Mouse (Mus musculus): ENCODE results near the gene Opn4. TPM values are rescaled to one million over a fixed set of nuclear protein-coding genes. Genes with fewer than 3 reads are reported as not detected.

Opn4 gene
- polyA plus RNA-seq (2016; fragmentation: Nextera tagmentation; extraction: Ambion mirVana), result not detected in 2 replicates

DNA sequence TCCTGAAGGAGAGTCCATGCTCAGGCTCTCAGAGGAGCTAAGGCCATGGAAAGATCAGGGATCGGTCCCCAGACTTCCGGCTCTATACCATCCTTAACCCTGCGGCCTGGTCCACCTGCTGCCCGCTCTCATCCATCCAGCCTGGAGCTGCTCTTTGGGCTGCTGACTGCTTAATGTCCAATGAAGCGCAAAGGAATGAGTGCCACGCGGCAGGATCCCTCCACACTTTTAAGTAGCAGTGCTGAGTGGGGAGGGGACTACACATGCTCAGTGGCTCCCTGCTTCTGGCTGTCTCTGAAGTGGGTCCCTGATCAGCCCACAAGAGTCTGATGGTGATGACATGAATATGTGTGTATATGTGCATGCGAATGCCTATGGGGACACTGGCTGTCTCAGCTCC is at the start of gene Opn4:
Opn4 (minus strand) TSS at position 202 of the 400 bp plus-strand sequence.
- H3K4me3 ChIP-seq, result no peak within 1 kb of the TSS
- ATAC-seq (ENCODE audit: low FRiP score), result no peak

DNA sequence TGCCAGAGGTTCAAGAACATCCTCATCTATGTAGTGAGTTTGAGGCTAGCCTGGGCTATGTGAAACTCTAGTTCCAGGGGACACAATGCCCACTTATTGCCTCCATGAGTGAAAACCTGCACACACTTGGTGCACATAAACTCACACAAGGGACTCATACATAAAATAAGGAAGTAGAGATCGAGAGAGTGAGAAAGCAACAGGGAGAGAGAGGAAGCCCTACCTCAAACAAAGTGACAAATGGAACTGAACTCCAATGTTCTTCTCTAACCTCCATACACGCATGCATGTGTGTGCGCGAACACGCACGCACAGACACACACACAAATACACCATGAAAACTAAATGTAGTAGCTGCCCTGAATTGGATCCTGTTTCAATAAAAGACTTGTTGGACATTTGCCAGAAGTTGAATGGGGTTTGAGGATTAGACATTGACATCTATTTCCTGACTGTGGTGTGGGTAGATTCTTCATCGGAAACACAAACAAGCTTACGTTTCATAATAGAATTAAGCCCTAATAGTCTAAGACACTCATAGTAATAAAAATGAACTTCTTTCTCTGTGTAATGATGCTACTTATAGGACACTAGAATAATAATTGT is 48.0 kb upstream of the Opn4 start:
- Histone ChIP-seq H3K27ac (no peak overlapping the region), H3K4me2 (replicated peaks) (no peak overlapping the region), H3K4me3 (no peak overlapping the region), H3K9ac (no peak overlapping the region), H3K27me3 (no peaks in the 10 kb centered on the region), H3K36me3 (no peaks in the 10 kb centered on the region), H3K4me1 (no peaks in the 10 kb centered on the region), H3K9me3 (replicated peaks) (no peaks in the 10 kb centered on the region)
- no peak for ATAC-seq (ENCODE audit: low FRiP score)
- WGBS, result 88% methylated on average over 8 of the region's 8 CpGs

More for the DNA sequence above, at the start of gene Opn4:
- Histone ChIP-seq H3K36me3 (no peaks in the 10 kb centered on the region), H3K4me1 (no peaks in the 10 kb centered on the region), H3K27ac (no peak within 1 kb of the TSS), H3K4me2 (replicated peaks) (no peak within 1 kb of the TSS), H3K27me3 (no peaks in the 10 kb centered on the region), H3K9me3 (replicated peaks) (no peaks in the 10 kb centered on the region), H3K9ac (no peak within 1 kb of the TSS)
- WGBS, result 82% methylated on average over 8 of the region's 8 CpGs

DNA sequence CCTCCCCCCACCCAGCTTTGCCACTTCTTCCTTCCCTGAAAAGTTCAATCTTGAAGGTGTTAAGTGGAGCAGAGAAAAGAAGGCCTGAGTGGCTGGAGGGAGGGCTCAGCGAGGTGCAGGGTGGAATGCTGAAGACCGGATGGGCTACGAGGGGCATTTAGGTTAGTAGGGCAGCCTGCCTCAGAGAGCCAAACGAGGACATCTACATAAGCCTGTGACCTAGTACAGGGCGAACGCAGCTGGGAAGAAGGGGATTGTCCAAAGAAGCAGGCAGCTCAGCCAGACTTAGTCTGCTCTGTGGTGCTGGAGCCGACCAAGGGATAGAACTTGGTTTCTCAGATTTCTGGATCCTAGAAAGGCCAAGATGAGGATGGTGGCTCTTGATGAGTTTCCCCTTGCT is 44.2 kb upstream of the Opn4 start:
- Histone ChIP-seq H3K9ac (no peak overlapping the region), H3K27me3 (no peaks in the 10 kb centered on the region), H3K9me3 (replicated peaks) (no peaks in the 10 kb centered on the region), H3K27ac (no peak overlapping the region), H3K4me3 (no peak overlapping the region), H3K4me2 (replicated peaks) (no peak overlapping the region), H3K36me3 (no peaks in the 10 kb centered on the region), H3K4me1 (no peaks in the 10 kb centered on the region)
- WGBS, result 74% methylated on average over 7 of the region's 7 CpGs
- ATAC-seq (ENCODE audit: low FRiP score), result no peak

GRCm38 (mm10) chr14:34635721-34636120 is 35.8 kb upstream of the Opn4 start:
- Histone ChIP-seq H3K4me1 (no peaks in the 10 kb centered on the region), H3K36me3 (no peaks in the 10 kb centered on the region), H3K9me3 (replicated peaks) (no peaks in the 10 kb centered on the region), H3K4me3 (no peak overlapping the region), H3K9ac (no peak overlapping the region), H3K4me2 (replicated peaks) (no peak overlapping the region), H3K27ac (no peak overlapping the region), H3K27me3 (no peaks in the 10 kb centered on the region)
- ATAC-seq (ENCODE audit: low FRiP score), result no peak
- 91% methylated on average over 6 of the region's 6 CpGs for WGBS

GRCm38 (mm10) chr14:34635192-34635591 is 35.2 kb upstream of the Opn4 start:
- H3K27ac ChIP-seq, result no peak overlapping the region
- no peaks in the 10 kb centered on the region for H3K36me3 ChIP-seq
- H3K27me3 ChIP-seq, result no peaks in the 10 kb centered on the region
- 44% methylated on average over 7 of the region's 7 CpGs for WGBS
- H3K4me2 ChIP-seq (replicated peaks), result no peak overlapping the region
- no peaks in the 10 kb centered on the region for H3K9me3 ChIP-seq (replicated peaks)
- no peak for ATAC-seq (ENCODE audit: low FRiP score)
- no peaks in the 10 kb centered on the region for H3K4me1 ChIP-seq
- H3K9ac ChIP-seq, result no peak overlapping the region
- H3K4me3 ChIP-seq, result no peak overlapping the region

DNA sequence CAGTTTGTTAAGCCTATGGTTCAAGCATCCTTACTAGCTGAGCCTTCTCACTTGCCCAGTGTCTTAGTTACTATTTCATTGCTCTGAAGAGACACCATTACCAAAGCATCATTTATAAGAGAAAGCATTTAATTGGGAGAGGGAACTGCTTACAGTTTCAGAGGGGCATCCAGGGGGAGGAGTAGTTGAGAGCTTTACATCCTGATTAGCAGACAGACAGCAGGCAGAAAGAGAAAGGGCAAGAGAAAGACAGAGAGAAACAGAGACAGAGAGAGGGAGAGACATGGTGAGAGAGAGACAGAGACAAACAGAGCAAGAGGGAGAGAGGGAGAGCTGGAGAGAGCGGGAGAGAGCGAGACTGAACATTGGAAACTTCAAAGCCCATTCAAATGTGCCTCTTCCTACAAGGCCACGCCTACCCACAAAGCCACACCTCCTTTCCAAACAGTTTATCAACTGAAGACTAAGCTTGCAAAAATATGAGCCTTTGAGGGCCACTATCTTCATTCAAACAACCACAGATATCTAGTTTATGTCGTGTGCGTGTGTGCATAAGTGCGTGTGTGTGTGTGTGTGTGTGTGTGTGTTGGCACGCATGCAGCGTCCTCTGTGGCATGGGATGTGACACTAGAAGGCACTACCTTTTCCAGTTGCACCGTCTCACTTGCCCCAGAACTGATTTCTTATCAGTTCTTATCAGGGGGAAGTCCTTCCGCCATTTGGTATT is 32.9 kb upstream of the Opn4 start:
- no peak overlapping the region for H3K27ac ChIP-seq
- no peak overlapping the region for H3K4me3 ChIP-seq
- H3K9me3 ChIP-seq (replicated peaks), result no peaks in the 10 kb centered on the region
- no peak overlapping the region for H3K9ac ChIP-seq
- no peaks in the 10 kb centered on the region for H3K27me3 ChIP-seq
- H3K4me2 ChIP-seq (replicated peaks), result no peak overlapping the region
- no peak for ATAC-seq (ENCODE audit: low FRiP score)
- no peaks in the 10 kb centered on the region for H3K36me3 ChIP-seq
- 80% methylated on average over 10 of the region's 10 CpGs for WGBS
- H3K4me1 ChIP-seq, result no peaks in the 10 kb centered on the region

DNA sequence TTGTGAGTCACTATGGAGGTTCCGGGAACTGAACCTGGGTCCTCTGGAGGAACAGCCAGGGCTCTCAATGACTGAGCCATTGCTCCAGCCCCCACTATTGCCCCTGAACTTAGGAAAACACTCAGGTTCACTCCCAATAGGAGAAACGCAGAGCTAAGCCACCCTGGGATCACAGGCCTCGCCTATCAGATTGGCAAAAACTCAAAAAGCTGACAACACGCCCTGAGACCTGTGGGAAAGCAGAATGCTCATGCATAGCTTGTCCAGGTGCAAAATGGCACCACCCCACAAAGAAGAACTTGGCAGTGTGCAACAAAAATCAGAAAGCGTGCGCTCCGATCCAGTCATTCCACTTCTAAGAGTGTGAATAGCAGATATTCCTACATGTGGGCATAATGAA is 26.9 kb upstream of the Opn4 start:
- Histone ChIP-seq H3K36me3 (no peaks in the 10 kb centered on the region), H3K9me3 (replicated peaks) (no peaks in the 10 kb centered on the region), H3K4me3 (no peak overlapping the region), H3K27me3 (no peaks in the 10 kb centered on the region), H3K9ac (no peak overlapping the region), H3K4me1 (no peaks in the 10 kb centered on the region), H3K27ac (no peak overlapping the region), H3K4me2 (replicated peaks) (no peak overlapping the region)
- WGBS, result 88% methylated on average over 7 of the region's 7 CpGs
- no peak for ATAC-seq (ENCODE audit: low FRiP score)

DNA sequence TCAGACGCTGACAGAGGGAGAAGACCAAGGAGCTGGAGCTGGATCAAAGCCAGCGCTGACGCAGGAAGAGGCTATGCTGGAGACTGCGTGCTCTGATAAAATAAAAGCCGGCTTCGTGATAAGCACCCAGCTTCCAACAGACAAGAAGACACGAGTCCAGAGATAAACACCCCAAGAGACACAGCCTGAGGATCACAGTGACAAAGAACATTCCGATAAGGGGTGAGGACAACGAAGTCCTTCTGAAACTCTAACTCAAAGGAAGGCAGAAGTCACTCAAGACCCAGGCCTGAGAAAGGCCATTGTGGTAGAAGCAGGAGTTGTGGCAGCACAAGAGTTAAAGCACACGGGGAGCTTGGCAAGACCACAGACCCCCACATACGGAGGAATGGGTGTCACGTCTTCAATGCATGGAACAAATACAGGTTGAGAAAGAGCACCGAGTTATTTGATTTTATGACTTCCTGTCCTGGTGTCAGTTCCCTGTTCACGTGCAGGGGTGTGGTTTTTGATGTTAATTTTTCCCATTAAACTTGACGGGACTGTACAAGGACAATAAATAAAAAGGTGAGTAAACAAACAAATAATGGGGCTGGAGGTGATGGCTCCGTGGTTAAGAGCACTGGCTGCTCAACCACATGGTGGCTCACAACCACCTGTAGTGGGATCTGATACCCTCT is 23.7 kb upstream of the Opn4 start:
- no peaks in the 10 kb centered on the region for H3K27me3 ChIP-seq
- no peaks in the 10 kb centered on the region for H3K4me1 ChIP-seq
- H3K4me3 ChIP-seq, result no peak overlapping the region
- no peaks in the 10 kb centered on the region for H3K36me3 ChIP-seq
- 82% methylated on average over 16 of the region's 16 CpGs for WGBS
- no peak overlapping the region for H3K27ac ChIP-seq
- no peak for ATAC-seq (ENCODE audit: low FRiP score)
- H3K9me3 ChIP-seq (replicated peaks), result no peaks in the 10 kb centered on the region
- H3K9ac ChIP-seq, result no peak overlapping the region
- no peak overlapping the region for H3K4me2 ChIP-seq (replicated peaks)

GRCm38 (mm10) chr14:34623074-34623473 is 23.1 kb upstream of the Opn4 start:
- Histone ChIP-seq H3K4me1 (no peaks in the 10 kb centered on the region), H3K9me3 (replicated peaks) (no peaks in the 10 kb centered on the region), H3K4me3 (no peak overlapping the region), H3K27ac (no peak overlapping the region), H3K27me3 (no peaks in the 10 kb centered on the region), H3K9ac (no peak overlapping the region), H3K36me3 (no peaks in the 10 kb centered on the region), H3K4me2 (replicated peaks) (no peak overlapping the region)
- ATAC-seq (ENCODE audit: low FRiP score), result no peak
- 91% methylated on average over 5 of the region's 5 CpGs for WGBS

DNA sequence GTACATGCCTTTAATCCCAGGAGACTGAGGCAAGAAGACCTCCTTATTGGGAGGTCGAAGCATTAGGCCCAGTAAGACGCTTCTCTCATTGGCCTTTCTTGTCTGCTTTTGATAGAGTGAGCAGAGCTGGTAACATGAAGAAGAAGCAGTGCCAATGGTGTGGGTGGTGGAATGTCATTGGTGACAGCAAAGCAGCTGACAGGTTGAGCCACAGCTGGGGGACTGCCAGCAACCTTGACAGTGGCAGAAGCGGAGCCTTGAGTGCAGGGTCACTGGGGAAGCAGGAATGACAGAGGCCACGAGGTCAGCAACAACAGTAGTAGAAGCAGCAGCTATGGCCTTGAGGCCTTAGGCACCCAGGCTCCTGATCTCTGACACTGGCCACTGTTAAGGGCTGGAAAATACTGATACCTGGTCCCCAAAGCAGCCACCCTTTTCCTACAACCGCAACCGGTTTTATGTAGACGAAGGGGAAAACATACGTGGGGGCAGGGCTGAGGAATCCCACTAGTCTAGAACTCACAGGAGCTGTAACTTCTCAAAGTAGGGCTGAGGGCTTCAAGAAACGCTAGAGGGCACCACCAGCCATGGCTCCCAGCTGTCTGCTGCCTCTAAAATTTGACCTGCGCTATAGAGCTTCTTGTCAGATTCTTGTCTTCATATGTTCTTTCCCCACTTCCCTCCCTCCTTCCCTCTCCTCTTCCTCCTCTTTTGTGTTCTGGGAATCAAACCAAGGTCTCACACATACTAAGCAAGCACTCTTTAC is 20.9 kb upstream of the Opn4 start:
- H3K4me3 ChIP-seq, result no peak overlapping the region
- no peak for ATAC-seq (ENCODE audit: low FRiP score)
- 38% methylated on average over 10 of the region's 10 CpGs for WGBS

DNA sequence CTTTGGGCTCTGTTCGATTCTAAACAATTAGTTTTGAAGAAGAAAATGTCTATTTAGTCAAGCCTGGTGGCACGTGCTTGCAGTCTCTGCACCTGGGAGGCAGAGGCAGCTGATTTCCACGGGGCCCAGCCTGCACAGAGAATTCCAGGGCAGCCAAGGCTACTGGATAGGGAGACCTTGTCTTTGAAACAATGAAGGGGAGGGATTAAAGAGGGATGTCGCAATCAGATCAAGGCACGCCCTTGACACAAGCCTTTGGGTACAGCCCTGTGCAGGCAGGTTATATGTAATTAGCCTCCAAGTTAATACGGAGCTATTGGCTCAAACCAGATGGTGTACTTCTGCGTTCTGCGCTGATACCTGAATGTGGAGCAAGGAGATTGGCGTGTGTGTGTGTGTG is 18.9 kb upstream of the Opn4 start:
- Histone ChIP-seq H3K9ac (no peak overlapping the region), H3K27me3 (peaks cover 36% of the 10 kb centered on the region), H3K4me2 (replicated peaks) (no peak overlapping the region), H3K36me3 (no peaks in the 10 kb centered on the region), H3K27ac (no peak overlapping the region), H3K4me3 (no peak overlapping the region), H3K9me3 (replicated peaks) (no peaks in the 10 kb centered on the region), H3K4me1 (peaks cover 7% of the 10 kb centered on the region)
- 39% methylated on average over 9 of the region's 9 CpGs for WGBS
- ATAC-seq (ENCODE audit: low FRiP score), result no peak

More for the DNA sequence above, 20.9 kb upstream of the Opn4 start:
- no peak overlapping the region for H3K4me2 ChIP-seq (replicated peaks)
- H3K36me3 ChIP-seq, result no peaks in the 10 kb centered on the region
- no peaks in the 10 kb centered on the region for H3K4me1 ChIP-seq
- H3K9ac ChIP-seq, result no peak overlapping the region
- peaks cover 18% of the 10 kb centered on the region; the same call in 1 of the 2 replicates for H3K27me3 ChIP-seq
- H3K9me3 ChIP-seq (replicated peaks), result no peaks in the 10 kb centered on the region
- no peak overlapping the region for H3K27ac ChIP-seq

DNA sequence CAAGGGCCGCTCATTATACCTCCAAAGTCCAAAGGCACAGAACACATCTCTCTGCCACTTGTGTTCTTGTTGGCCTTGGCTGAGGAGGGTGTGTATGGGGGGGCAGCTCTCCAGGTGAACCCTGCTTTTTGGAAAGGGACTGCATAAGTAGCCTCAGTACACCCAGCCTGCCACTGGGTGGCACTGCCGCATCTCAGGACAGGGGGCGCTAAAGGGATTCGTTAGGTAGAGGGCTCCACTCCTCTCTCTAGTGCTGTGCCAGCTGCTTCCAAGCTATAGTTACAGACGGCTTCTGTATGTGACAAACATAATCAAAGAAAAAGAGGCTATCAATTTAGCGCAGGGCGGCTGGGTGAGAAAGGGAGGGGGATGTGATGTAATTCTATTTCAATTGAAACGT is 16.9 kb upstream of the Opn4 start:
- Histone ChIP-seq H3K4me3 (no peak overlapping the region), H3K4me2 (replicated peaks) (no peak overlapping the region), H3K4me1 (peaks cover 7% of the 10 kb centered on the region), H3K27me3 (peaks cover 42% of the 10 kb centered on the region), H3K9ac (no peak overlapping the region), H3K9me3 (replicated peaks) (no peaks in the 10 kb centered on the region), H3K36me3 (no peaks in the 10 kb centered on the region), H3K27ac (no peak overlapping the region)
- WGBS, result 3% methylated on average over 8 of the region's 8 CpGs
- ATAC-seq (ENCODE audit: low FRiP score), result peak; percentile 75

All from hindbrain, embryonic 12.5 days (tissue).